Mouse (Mus musculus) erythroblast, embryonic 14.5 days (primary cell): ENCODE results near the gene Ndufa13.

Experiments used
- GATA1 ChIP-seq: IDR thresholded peaks from 2 replicates; pipeline ENCODE4 v1.6.1; 2012; ENCODE audit warnings: low read length, inconsistent platforms, mixed read lengths
- TAL1 ChIP-seq: IDR thresholded peaks from 3 replicates; pipeline ENCODE4 v1.6.1; 2012; ENCODE audit warnings: low read length, inconsistent platforms, mixed read lengths

DNA sequence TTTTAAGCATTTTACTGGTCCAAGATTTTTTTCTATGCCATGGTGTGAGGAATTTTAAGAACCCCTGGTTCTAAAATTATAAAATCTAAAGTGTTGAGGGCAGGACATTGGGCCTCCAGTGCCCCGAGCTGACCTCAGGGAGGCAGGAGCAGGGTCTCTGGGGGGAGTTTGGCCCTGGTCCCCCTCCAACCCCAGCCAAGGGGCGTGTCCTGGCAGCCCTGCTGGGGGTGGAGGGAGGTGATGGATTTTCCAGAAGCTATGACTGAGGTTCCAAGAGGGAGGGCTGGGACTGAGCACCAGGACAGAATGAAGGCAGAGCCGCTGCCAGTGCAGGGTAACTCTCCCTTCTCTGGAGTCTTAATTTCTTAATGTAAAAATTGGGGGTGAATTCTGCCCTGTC is 24.4 kb downstream of the Ndufa13 start:
- no peak for TF ChIP-seq GATA1
- no peak for TF ChIP-seq TAL1
